Mouse (Mus musculus) kidney, embryonic 14.5 days (tissue): ENCODE data around the gene Olfr643. TPM values are rescaled to one million over a fixed set of nuclear protein-coding genes. Genes with fewer than 3 reads are reported as not detected.

Experiments used
- ATAC-seq: fragments of 200-750 bp; cut with Nextera tagmentation; 2 replicates; pipeline ENCODE4 v1.8.0; 2017; ENCODE audit warnings: moderate number of reproducible peaks, mild to moderate bottlenecking, moderate TSS enrichment, moderate library complexity; ENCODE audit not compliant: low FRiP score, low TSS enrichment
- H3K27ac ChIP-seq: fragments of 300-500 bp; sonication (generic); 2 replicates; pipeline ENCODE4 v1.5.1; 2014; ENCODE audit warnings: low read depth, mild to moderate bottlenecking, low read length, moderate library complexity, mixed read lengths
- H3K27me3 ChIP-seq: fragments of 300-500 bp; sonication (generic); 2 replicates; pipeline ENCODE4 v1.6.1; 2014; ENCODE audit warnings: mild to moderate bottlenecking, low read length; ENCODE audit not compliant: control insufficient read depth, insufficient read depth
- H3K36me3 ChIP-seq: fragments of 300-500 bp; sonication (generic); 2 replicates; pipeline ENCODE4 v1.6.1; 2014; ENCODE audit warnings: low read length, mixed read lengths; ENCODE audit not compliant: control insufficient read depth, insufficient read depth
- H3K4me1 ChIP-seq: fragments of 300-500 bp; sonication (generic); 2 replicates; pipeline ENCODE4 v1.6.1; 2014; ENCODE audit warnings: low read length, mixed read lengths; ENCODE audit not compliant: control insufficient read depth, insufficient read depth
- H3K4me2 ChIP-seq: fragments of 300-500 bp; sonication (generic); replicated peaks from 2 replicates; pipeline ENCODE4 v1.6.1; 2014; ENCODE audit warnings: low read depth, mild to moderate bottlenecking, low read length
- H3K4me3 ChIP-seq: fragments of 300-500 bp; sonication (generic); 2 replicates; pipeline ENCODE4 v1.5.1; 2014; ENCODE audit warnings: mild to moderate bottlenecking, low read length
- H3K9ac ChIP-seq: fragments of 300-500 bp; sonication (generic); 2 replicates; pipeline ENCODE4 v1.6.1; 2014; ENCODE audit warnings: low read depth, mild to moderate bottlenecking, low read length, moderate library complexity
- H3K9me3 ChIP-seq: fragments of 300-500 bp; sonication (generic); 2 replicates; pipeline ENCODE4 v1.6.1; 2016; ENCODE audit warnings: low read length; ENCODE audit not compliant: control insufficient read depth
- WGBS: fragments of 180-500 bp; shearing (Covaris S2); extraction: QIAGEN DNeasy Blood & Tissue Kit; methylation state at CpG from one replicate; pipeline ENCODE4 v1.1.7; 2014; 5-methylcytosine and 5-hydroxymethylcytosine counted together
- polyA plus RNA-seq: library from polyadenylated mRNA; unstranded; fragments of >200 nt; fragmentation: Nextera tagmentation; extraction: Ambion mirVana; gene quantifications from 2 replicates; pipeline ENCODE4 v1.2.1, GENCODE M21; 2014

Olfr643 gene
- polyA plus RNA-seq, 1 experiment from 2014 or later = not detected

DNA sequence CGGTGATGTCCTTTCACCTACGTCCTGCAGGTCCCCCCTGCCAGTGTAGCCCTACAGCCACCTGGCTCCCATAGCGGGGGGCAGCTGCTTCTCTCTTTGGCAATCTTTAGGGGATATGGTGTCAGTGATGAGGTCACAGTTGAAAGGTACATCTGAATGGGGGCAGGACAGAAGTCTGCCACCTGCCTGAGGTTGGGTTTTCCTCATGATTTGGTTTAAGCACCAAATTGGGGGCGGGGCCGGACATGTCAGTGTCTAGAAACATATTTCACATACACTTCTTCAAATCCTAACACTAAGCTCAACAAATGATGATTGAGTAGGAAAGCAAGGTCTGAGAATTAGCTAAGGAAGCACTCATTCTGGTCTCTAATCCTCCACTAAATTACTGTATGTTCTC, 7.5 kb downstream of the Olfr643 start, which contains the start of gene Ubqln5:
Ubqln5 (minus strand) TSS at position 101 of the 400 bp plus-strand sequence.
- H3K4me1 ChIP-seq = no peaks in the 10 kb centered on the region
- H3K4me3 ChIP-seq = no peak within 1 kb of the TSS
- no peak within 1 kb of the TSS for H3K9ac ChIP-seq
- no peaks in the 10 kb centered on the region for H3K36me3 ChIP-seq
- no peaks in the 10 kb centered on the region for H3K9me3 ChIP-seq
- no peaks in the 10 kb centered on the region for H3K27me3 ChIP-seq
- no peak within 1 kb of the TSS for H3K4me2 ChIP-seq
- no peak within 1 kb of the TSS for H3K27ac ChIP-seq
- no peak for ATAC-seq
- WGBS = 87% methylated on average over 5 of the region's 5 CpGs

DNA sequence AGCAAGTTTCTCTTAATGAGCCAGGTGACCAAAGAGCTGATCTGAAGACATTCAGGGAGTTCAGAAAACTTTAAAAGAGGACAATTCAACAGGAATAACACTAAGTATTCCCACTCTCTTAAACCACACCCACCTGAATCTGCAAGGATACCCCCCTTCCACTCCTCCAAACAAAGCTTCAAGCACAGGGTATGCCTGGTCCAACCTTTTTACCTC, 32.5 kb downstream of the Olfr643 start, which contains the start of gene Olfr646:
Olfr646 (plus strand) TSS at position 117 of the 216 bp plus-strand sequence.
- H3K27ac ChIP-seq = no peak within 1 kb of the TSS
- no peaks in the 10 kb centered on the region for H3K4me1 ChIP-seq
- no peak within 1 kb of the TSS for H3K4me2 ChIP-seq
- no peaks in the 10 kb centered on the region for H3K9me3 ChIP-seq
- no peak within 1 kb of the TSS for H3K9ac ChIP-seq
- H3K4me3 ChIP-seq = no peak within 1 kb of the TSS
- no peak for ATAC-seq
- no peaks in the 10 kb centered on the region for H3K27me3 ChIP-seq
- H3K36me3 ChIP-seq = no peaks in the 10 kb centered on the region

DNA sequence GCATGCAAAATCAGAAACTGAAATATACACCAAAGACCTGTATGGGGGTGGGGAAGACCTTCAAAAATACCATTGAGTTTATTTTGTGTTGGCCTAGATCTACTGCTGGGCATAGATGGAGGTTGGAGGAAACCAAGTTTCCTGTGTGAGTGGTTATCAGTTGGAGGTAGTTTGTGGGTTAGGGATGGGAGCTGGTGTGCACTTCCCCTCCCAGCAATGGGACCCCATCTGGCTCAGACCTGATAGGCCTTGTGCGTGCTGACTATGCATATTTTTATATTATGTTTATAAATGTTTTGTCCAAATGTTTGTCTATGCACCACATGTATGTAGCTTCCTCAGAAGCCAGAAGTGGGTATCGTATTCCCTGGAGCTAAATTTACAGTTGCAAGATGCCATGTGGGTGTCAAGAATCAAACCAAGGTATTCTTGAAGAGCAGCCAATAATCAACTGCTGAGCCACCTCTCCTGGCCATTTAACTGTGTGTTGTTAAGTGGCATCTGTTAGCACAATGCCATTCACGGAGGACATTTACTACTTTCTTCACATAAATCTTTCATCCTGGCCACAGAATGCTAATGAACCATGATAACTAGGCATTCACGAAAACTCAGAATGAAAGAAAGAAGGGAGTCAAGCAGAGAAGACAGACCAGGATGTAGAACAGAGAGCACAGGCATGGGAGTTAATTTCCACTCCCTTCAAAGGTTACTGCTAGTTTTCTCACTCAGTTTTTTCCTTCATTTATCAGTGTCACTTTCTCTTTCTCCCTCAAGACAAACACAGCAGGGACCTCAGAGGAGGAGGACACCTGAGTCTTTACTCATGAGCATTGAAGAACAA, 33.1 kb downstream of the Olfr643 start:
- no peaks in the 10 kb centered on the region for H3K27me3 ChIP-seq
- H3K4me1 ChIP-seq = no peaks in the 10 kb centered on the region
- H3K9me3 ChIP-seq = no peaks in the 10 kb centered on the region
- no peaks in the 10 kb centered on the region for H3K36me3 ChIP-seq
- H3K4me2 ChIP-seq = no peak overlapping the region
- H3K27ac ChIP-seq = no peak overlapping the region
- H3K4me3 ChIP-seq = no peak overlapping the region
- ATAC-seq = no peak
- WGBS = 39% methylated on average over 4 of the region's 4 CpGs
- no peak overlapping the region for H3K9ac ChIP-seq

DNA sequence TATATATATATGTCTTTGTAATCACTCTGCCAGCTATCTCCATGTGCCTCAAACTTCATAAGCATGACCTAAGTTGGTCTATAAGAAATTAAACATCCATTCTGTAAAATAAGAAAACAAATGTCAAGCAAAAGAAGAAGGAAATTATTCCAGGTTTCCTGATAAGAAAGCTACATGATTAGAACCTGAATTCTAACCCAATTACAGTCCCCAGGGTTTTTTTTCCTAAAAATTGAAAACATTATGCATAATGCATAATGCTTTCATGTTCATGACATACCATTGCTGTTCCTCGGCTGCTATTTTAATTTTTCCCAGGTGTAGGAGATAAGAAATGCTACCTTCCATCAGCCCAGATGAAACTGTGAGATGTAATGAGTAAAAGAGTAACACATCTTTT, 51.8 kb downstream of the Olfr643 start, which contains the start of gene Olfr645:
Olfr645 (minus strand) TSS at position 101 of the 400 bp plus-strand sequence.
- H3K4me1 ChIP-seq = no peaks in the 10 kb centered on the region
- no peak within 1 kb of the TSS for H3K4me3 ChIP-seq
- H3K27ac ChIP-seq = no peak within 1 kb of the TSS
- no peaks in the 10 kb centered on the region for H3K36me3 ChIP-seq
- no peak within 1 kb of the TSS for H3K9ac ChIP-seq
- no peaks in the 10 kb centered on the region for H3K27me3 ChIP-seq
- no peak for ATAC-seq
- no peak within 1 kb of the TSS for H3K4me2 ChIP-seq
- H3K9me3 ChIP-seq = no peaks in the 10 kb centered on the region
- 74% methylated on average over 1 of the region's 1 CpGs for WGBS

DNA sequence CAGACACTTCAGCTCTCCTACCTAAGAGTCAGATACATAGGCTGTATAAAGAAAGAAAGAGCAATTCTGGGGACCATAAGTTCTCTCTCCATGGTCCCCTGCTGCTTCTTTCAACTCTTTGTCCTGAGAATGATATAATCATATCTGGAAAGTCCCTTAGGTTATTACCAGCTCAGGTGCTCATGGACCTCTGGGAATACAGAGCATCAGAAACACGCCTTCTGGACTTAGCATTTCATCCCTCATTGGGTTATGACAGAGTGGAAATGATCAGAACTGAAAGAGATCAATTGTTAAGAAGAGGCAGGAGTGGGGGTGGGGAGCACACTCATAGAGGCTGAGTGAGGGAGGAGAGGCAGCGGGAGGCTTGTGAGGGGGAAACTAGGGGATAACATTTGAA, 65.4 kb downstream of the Olfr643 start, which contains the start of gene Olfr644:
Olfr644 (minus strand) TSS at position 101 of the 400 bp plus-strand sequence.
- Histone ChIP-seq H3K4me2 (no peak within 1 kb of the TSS), H3K4me1 (no peaks in the 10 kb centered on the region), H3K27ac (no peak within 1 kb of the TSS), H3K27me3 (no peaks in the 10 kb centered on the region), H3K36me3 (no peaks in the 10 kb centered on the region), H3K9me3 (no peaks in the 10 kb centered on the region), H3K9ac (no peak within 1 kb of the TSS), H3K4me3 (no peak within 1 kb of the TSS)
- no peak for ATAC-seq
- WGBS = 69% methylated on average over 2 of the region's 2 CpGs

DNA sequence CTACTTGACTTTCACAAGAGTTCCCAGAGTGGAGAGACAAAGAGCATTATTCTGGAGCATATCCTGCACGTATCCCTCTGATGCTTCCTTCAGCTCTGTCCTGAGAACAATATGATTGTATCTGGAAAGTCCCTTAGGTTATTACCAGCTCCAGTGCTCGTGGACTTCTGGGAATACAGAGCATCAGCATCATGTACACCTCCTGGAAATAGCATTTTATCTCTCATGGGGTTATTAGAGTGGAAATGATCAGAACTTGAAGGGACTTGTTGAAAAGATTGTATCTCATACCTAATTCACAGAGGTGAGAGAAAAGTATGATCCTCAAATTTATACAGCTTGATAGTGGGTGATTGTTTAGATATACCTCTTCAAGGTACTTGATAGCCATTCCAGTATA, 75.9 kb downstream of the Olfr643 start, which contains the start of gene 4930516K23Rik:
4930516K23Rik (minus strand) TSS at position 101 of the 400 bp plus-strand sequence.
- Histone ChIP-seq H3K27ac (no peak within 1 kb of the TSS), H3K4me3 (no peak within 1 kb of the TSS), H3K4me2 (no peak within 1 kb of the TSS), H3K27me3 (no peaks in the 10 kb centered on the region), H3K9ac (no peak within 1 kb of the TSS), H3K9me3 (no peaks in the 10 kb centered on the region), H3K36me3 (no peaks in the 10 kb centered on the region), H3K4me1 (no peaks in the 10 kb centered on the region)
- ATAC-seq = no peak
- 67% methylated on average over 2 of the region's 2 CpGs for WGBS

DNA sequence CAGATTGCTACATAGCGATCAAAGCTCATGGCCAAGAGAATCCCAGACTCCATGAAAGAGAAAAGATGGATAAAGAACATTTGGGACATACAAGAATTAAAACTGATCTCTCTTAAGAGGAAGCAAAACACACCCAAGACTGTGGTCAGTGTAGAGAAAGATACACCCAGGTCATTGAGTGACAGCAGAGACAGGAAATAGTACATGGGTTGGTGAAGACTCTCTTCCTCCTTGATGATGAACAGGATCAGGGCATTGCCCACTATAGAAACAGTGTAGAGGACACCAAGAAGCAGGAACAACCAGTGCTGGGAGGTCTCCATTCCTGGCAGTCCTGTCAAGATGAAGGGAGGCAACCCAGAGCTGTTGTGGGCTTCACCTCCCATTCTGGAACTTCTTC, 78.0 kb downstream of the Olfr643 start:
- Histone ChIP-seq H3K4me3 (no peak overlapping the region), H3K27ac (no peak overlapping the region), H3K27me3 (no peaks in the 10 kb centered on the region), H3K4me1 (no peaks in the 10 kb centered on the region), H3K9ac (no peak overlapping the region), H3K9me3 (no peaks in the 10 kb centered on the region), H3K36me3 (no peaks in the 10 kb centered on the region), H3K4me2 (no peak overlapping the region)
- no peak for ATAC-seq
- WGBS = 92% methylated on average over 1 of the region's 1 CpGs

DNA sequence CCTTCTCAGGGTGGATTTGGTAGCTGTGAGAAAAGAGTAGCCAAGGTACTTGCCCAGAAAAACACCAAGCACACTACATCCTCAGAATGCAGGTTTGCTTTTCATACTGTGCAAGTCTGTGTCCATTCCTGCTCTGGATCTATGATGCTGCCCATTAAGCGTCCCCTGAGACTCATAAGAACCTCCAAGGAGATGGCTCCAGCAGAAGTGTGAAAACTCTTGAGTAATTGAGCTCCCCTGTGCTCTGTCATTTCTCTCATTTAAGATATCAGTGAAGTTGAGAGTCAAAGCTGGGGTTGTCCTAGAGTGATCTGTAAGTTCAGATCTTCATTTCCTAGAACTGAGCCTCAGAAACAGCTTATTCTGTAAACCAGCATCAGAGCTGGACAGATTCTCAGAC, 84.6 kb downstream of the Olfr643 start, which contains the start of gene Olfr642:
Olfr642 (minus strand) TSS at position 101 of the 400 bp plus-strand sequence.
- Histone ChIP-seq H3K36me3 (no peaks in the 10 kb centered on the region), H3K4me1 (no peaks in the 10 kb centered on the region), H3K4me2 (no peak within 1 kb of the TSS), H3K4me3 (no peak within 1 kb of the TSS), H3K27ac (no peak within 1 kb of the TSS), H3K9ac (no peak within 1 kb of the TSS), H3K27me3 (no peaks in the 10 kb centered on the region), H3K9me3 (no peaks in the 10 kb centered on the region)
- WGBS = 65% methylated on average over 1 of the region's 1 CpGs
- ATAC-seq = no peak

DNA sequence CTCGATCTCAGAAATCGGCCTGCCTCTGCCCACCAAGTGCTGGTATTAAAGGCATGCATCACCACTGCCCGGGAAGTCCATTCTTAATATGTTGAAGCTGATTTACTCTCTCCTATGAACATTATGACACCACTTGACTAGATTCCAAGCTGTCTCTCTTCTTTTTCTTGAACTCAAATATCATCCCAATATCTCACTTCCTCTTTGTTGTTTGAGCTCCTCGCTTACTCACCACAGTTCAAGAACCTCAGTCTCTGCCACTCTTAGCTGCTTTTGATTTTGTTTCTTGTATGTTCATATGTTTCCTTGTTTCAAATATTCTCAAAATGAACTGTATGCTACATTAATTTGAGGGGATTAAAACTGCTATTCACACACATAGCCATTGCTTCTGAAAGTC, 86.5 kb downstream of the Olfr643 start:
- no peak for ATAC-seq
- Histone ChIP-seq H3K4me1 (no peaks in the 10 kb centered on the region), H3K36me3 (no peaks in the 10 kb centered on the region), H3K4me2 (no peak overlapping the region), H3K27ac (no peak overlapping the region), H3K9ac (no peak overlapping the region), H3K9me3 (no peaks in the 10 kb centered on the region), H3K4me3 (no peak overlapping the region), H3K27me3 (no peaks in the 10 kb centered on the region)
- 88% methylated on average over 4 of the region's 4 CpGs for WGBS
